Mouse (Mus musculus) frontal cortex, adult 2 months (tissue): Measurements from ENCODE around the gene Gxylt1. TPM values are rescaled to one million over a fixed set of nuclear protein-coding genes. Genes with fewer than 3 reads are reported as not detected.
"Not testable (repeated sequence)": the region's sequence is repeated elsewhere in the genome, so short reads cannot be mapped to it uniquely, and the experiment has no call there.

Source experiments
- DNase-seq, 2 experiments: peaks; one replicate each; pipeline ENCODE4 v3.0.0; 2022; ENCODE audit warnings: low spot score in 1 of 2; ENCODE audit errors: extremely low spot score in 1 of 2
- polyA plus RNA-seq: library from polyadenylated mRNA; depleted of rRNA; stranded (reverse); fragments of >200 nt; gene quantifications from 2 replicates; pipeline ENCODE4 v1.2.3, GENCODE M21; 2012

Gene Gxylt1
- polyA plus RNA-seq, 1 experiment, result 8.0 TPM

DNA sequence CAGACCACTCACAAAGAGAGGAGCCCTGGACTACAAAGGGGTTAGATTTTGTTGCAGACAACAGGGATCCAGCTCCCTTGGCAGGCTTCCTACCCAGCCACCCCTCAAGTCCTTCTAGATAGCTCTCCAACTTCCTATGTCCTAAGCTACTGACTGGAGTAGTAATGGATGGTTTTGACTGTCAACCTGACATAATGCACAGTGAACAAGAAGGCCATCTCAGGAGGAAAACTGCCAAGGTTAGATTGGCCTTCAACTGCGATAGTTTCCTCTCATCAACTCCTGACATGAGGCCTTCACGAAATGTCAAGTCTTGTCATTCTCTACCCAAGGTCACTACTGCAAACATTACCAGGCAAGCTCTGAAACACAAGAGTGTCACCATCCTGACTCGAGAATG lies 10.8 kb downstream of the Gxylt1 start:
- DNase-seq, result no peak

- no peak for DNase-seq
These were observed 11.4 kb downstream of the Gxylt1 start for GRCm38 (mm10) chr15:93263566-93263965.

GRCm38 (mm10) chr15:93262818-93263217 lies 12.2 kb downstream of the Gxylt1 start:
- no peak for DNase-seq

- no peak for DNase-seq
These were observed 12.7 kb downstream of the Gxylt1 start for GRCm38 (mm10) chr15:93262274-93262673.

- no peak for DNase-seq
These were observed 15.0 kb downstream of the Gxylt1 start for GRCm38 (mm10) chr15:93259933-93260332.

GRCm38 (mm10) chr15:93255295-93255694 lies 19.7 kb downstream of the Gxylt1 start:
- no peak for DNase-seq

DNA sequence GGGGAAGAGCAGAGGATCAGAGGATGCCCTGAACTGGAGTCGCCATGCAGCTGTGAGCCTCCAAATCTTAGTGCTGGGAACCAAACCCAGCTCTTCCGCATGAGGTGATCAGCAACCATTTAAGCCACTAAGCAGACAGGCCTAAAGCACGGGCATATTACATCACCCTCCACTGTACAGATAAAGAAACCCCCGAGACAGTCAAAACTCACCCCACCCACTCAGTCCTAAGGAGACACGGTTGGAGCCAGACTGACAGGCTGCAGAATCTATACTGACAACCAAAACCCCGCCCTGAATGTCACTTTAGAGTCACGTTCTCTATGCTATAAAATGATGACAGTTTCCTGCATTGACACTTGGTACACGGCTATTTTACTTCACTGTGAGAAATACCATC lies 21.8 kb downstream of the Gxylt1 start:
- DNase-seq, result no peak

- peak in 1 of 2 experiments; percentile 65 for DNase-seq
These were observed 22.6 kb downstream of the Gxylt1 start for GRCm38 (mm10) chr15:93252396-93252795.

DNA sequence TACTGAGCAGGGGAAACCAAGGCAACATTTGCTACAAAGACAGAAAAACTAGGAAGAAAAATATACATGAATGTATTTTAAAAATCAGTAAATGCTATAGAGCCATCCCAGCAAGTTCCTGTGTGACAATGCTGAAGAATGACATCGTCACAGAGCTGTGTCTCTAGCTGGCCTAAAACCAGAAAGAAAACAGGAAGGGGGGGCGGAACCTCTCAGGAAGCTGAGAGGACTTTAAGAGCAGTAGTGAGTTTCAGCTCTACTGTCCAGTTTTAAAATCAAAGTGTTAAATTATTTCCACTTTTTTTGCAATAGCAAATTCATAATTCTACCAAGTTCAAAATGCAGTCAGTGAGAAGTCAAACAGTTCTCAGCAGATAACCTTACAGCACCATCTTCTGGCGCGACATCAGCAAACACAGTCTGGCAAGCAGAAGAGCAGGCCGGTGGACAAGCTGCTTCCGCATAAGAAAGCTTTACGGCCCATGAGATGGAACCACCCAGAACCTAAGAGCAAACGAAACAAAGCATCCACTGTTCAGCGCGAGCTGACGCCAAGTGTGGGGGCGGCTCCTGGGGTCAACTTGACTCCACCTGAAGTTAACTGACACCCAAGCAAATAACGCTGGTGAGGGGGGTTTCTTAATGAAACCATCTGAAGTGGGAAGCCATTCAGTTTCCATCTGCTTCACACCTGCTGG lies 23.3 kb downstream of the Gxylt1 start:
- DNase-seq, result peak in 1 of 2 experiments; percentile 62

GRCm38 (mm10) chr15:93243202-93243601 lies 31.8 kb downstream of the Gxylt1 start:
- DNase-seq, result no peak

- not testable (repeated sequence) for DNase-seq
These were observed 38.5 kb downstream of the Gxylt1 start for GRCm38 (mm10) chr15:93236456-93236855.

DNA sequence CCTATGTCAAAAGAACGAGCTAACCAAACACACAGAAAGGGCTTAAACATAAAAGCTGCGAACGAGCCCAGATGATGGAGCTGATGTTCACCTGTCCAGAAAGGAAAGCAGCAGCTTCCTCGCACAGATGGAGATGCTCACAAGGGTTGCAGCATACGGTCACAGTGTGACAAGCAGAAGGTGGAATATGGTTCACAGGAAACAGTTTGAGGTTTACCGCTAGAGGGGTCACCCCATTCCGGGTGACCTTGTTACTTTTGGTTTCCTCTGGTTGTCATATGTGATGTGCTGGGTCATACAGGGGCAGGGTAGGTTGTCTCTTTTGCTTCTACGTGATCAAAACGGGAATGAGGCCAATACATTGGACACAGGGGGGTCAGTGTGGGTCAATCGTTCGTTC lies 46.0 kb downstream of the Gxylt1 start:
- no peak for DNase-seq

- DNase-seq, result no peak
These were observed 46.6 kb downstream of the Gxylt1 start for GRCm38 (mm10) chr15:93228375-93228774.

GRCm38 (mm10) chr15:93227764-93228079 lies 47.3 kb downstream of the Gxylt1 start:
- DNase-seq, result peak in 1 of 2 experiments; percentile 68

GRCm38 (mm10) chr15:93226930-93227763 lies 47.8 kb downstream of the Gxylt1 start:
- no peak for DNase-seq

GRCm38 (mm10) chr15:93222475-93222874 lies 52.5 kb downstream of the Gxylt1 start:
- DNase-seq, result no peak

- DNase-seq, result no peak
These were observed 62.4 kb downstream of the Gxylt1 start for GRCm38 (mm10) chr15:93212617-93213016.

- no peak for DNase-seq
These were observed 70.1 kb downstream of the Gxylt1 start for GRCm38 (mm10) chr15:93204861-93205260.

DNA sequence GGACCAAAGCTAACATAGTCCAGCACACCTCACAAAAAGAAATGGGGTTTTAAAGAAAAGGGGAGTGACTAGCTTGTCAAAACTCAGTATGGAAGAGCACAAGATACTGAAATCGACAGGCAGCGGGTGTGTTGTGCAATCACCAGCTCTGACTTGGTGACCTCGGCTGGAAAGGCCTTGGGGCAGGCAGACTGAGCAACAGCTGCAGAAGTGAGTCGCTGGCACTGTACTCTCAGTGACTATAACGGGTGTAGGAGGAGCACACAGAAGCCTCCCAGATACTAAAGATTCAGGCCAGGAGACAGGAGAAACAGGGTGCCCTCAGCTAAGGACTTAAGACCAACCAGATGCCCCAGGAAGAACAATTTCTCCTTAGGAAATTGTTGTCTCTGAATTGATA lies 73.0 kb downstream of the Gxylt1 start:
- DNase-seq, result no peak

GRCm38 (mm10) chr15:93191387-93192145 lies 83.4 kb downstream of the Gxylt1 start:
- DNase-seq, result no peak
